Mouse (Mus musculus) B cell, adult 2 months (primary cell): ENCODE data around the gene Spata32.

Experiments
- DNase-seq, 2 experiments: peaks; one replicate each; pipeline ENCODE4 v3.0.0; 2022

Gene Spata32

GRCm38 (mm10) chr11:103172392-103173040 is 45.7 kb downstream of the Spata32 start:
- DNase-seq = no peak

- DNase-seq = peak; percentile 44 to 48
These were observed 46.4 kb downstream of the Spata32 start for GRCm38 (mm10) chr11:103171703-103172391.

- DNase-seq = no peak
These were observed 47.0 kb downstream of the Spata32 start for GRCm38 (mm10) chr11:103171286-103171620.

- DNase-seq = peak; percentile 75 to 78
These were observed 47.5 kb downstream of the Spata32 start, which contains the start of gene Fmnl1 for GRCm38 (mm10) chr11:103170494-103171285. Gene Fmnl1, plus strand, starts transcription at chr11:103171107.

GRCm38 (mm10) chr11:103170111-103170493 is 48.1 kb downstream of the Spata32 start:
- no peak for DNase-seq

- DNase-seq = no peak
These were observed 48.6 kb downstream of the Spata32 start for GRCm38 (mm10) chr11:103169664-103170063.

GRCm38 (mm10) chr11:103168690-103169390 is 49.4 kb downstream of the Spata32 start:
- DNase-seq = peak; percentile 84 to 86

GRCm38 (mm10) chr11:103164391-103164790 is 53.8 kb downstream of the Spata32 start:
- DNase-seq = peak; percentile 55 to 58

- DNase-seq = peak; percentile 83 to 84
These were observed 56.1 kb downstream of the Spata32 start for GRCm38 (mm10) chr11:103162132-103162531.

GRCm38 (mm10) chr11:103161449-103161848 is 56.8 kb downstream of the Spata32 start:
- DNase-seq = peak in 1 of 2 experiments; percentile 19

- no peak for DNase-seq
These were observed 57.5 kb downstream of the Spata32 start for GRCm38 (mm10) chr11:103160738-103161137.

GRCm38 (mm10) chr11:103158621-103159478 is 59.4 kb downstream of the Spata32 start:
- peak; percentile 98 for DNase-seq
